Mouse (Mus musculus) liver, embryonic 14.5 days (tissue): ENCODE measurements around the gene Tex44. TPM values are rescaled to one million over a fixed set of nuclear protein-coding genes. Genes with fewer than 3 reads are reported as not detected.

Source experiments
- ATAC-seq: fragments of 200-750 bp; cut with Nextera tagmentation; 2 replicates; pipeline ENCODE4 v1.8.0; 2017; ENCODE audit warnings: moderate number of reproducible peaks, mild to moderate bottlenecking, moderate library complexity; ENCODE audit not compliant: insufficient read depth
- DNase-seq, 3 experiments: peaks; one replicate each; pipeline ENCODE4 v3.0.0-alpha.2; 2012 to 2013; ENCODE audit warnings: low read depth in 3 of 3, low spot score in 3 of 3
- H3K27ac ChIP-seq: fragments of 300-500 bp; sonication (generic); 2 replicates; pipeline ENCODE4 v1.5.1; 2014; ENCODE audit warnings: moderate library complexity, mild to moderate bottlenecking, control low read depth, inconsistent platforms
- H3K27me3 ChIP-seq: fragments of 300-500 bp; sonication (generic); 2 replicates; pipeline ENCODE4 v1.6.1; 2014; ENCODE audit warnings: mild to moderate bottlenecking, low read length, moderate library complexity; ENCODE audit not compliant: control insufficient read depth, insufficient read depth
- H3K36me3 ChIP-seq: fragments of 300-500 bp; sonication (generic); replicated peaks from 2 replicates; pipeline ENCODE4 v1.6.1; 2014; ENCODE audit warnings: low read depth; ENCODE audit not compliant: control insufficient read depth, insufficient read depth
- H3K4me1 ChIP-seq, 2 experiments: fragments of 200-500 bp in 1 of 2; fragments of 300-500 bp in 1 of 2; sonication (generic) in 1 of 2; replicated peaks; 2 replicates each; pipeline ENCODE4 v1.6.1; 2012 to 2014; ENCODE audit warnings: antibody characterized with exemption in 1 of 2, inconsistent platforms in 1 of 2, low read length in 1 of 2; ENCODE audit not compliant: control insufficient read depth in 2 of 2, insufficient read depth in 2 of 2
- H3K4me2 ChIP-seq: fragments of 300-500 bp; sonication (generic); 2 replicates; pipeline ENCODE4 v1.6.1; 2014; ENCODE audit warnings: low read depth, mild to moderate bottlenecking, control low read depth, moderate library complexity
- H3K4me3 ChIP-seq, 2 experiments: fragments of 200-500 bp in 1 of 2; fragments of 300-500 bp in 1 of 2; sonication (generic) in 1 of 2; 2 replicates each; pipeline ENCODE4 v1.5.1; 2012 to 2014; ENCODE audit warnings: low read depth in 2 of 2, low read length in 2 of 2, mild to moderate bottlenecking in 2 of 2, control low read depth in 1 of 2, inconsistent platforms in 1 of 2, moderate library complexity in 1 of 2; ENCODE audit not compliant: insufficient read depth in 1 of 2
- H3K9ac ChIP-seq: fragments of 300-500 bp; sonication (generic); replicated peaks from 2 replicates; pipeline ENCODE4 v1.6.1; 2014; ENCODE audit warnings: mild to moderate bottlenecking, control low read depth, moderate library complexity
- H3K9me3 ChIP-seq: fragments of 300-500 bp; sonication (generic); 2 replicates; pipeline ENCODE4 v1.6.1; 2016; ENCODE audit warnings: low read length, mixed read lengths; ENCODE audit not compliant: control insufficient read depth
- CTCF ChIP-seq: IDR thresholded peaks from 2 replicates; pipeline ENCODE4 v1.5.1; 2016; ENCODE audit warnings: antibody characterized with exemption, low read depth, control low read depth
- EP300 ChIP-seq: IDR thresholded peaks from 2 replicates; pipeline ENCODE4 v1.6.1; 2016; ENCODE audit warnings: antibody characterized with exemption, low read depth
- WGBS: fragments of 180-500 bp; shearing (Covaris S2); extraction: QIAGEN DNeasy Blood & Tissue Kit; methylation state at CpG from one replicate; pipeline ENCODE4 v1.1.7; 2014; ENCODE audit not compliant: insufficient replicate concordance; 5-methylcytosine and 5-hydroxymethylcytosine counted together
- polyA plus RNA-seq, 2 experiments: library from polyadenylated mRNA; depleted of rRNA in 1 of 2; stranded (reverse) in 1 of 2; unstranded in 1 of 2; fragments of >200 nt; fragmentation: Nextera tagmentation in 1 of 2; extraction: Ambion mirVana in 1 of 2; gene quantifications; 2 replicates each; pipeline versions ENCODE4 v1.2.1 to v1.2.3; 2012 to 2014

Gene Tex44
- polyA plus RNA-seq, 2 experiments = not detected

DNA sequence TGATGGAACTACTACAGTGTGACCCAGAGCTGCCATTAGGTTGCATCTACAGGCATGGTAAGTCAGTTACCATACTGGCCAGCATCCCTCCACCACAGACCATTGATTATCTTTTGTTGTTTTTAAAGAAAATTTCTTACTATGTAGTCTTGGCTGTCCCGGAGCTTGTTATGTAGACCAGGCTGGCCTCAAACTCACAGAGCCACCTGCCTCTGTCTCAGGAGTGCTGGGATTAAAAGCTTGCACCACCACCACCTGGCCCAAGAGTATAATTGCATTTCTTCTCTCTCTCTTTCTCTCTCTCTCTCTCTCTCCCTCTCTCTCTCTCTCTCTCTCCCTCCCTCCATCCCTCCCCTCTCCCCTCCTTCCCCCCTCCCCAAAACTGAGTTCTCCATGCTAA, 1.8 kb upstream of the Tex44 start:
- no peaks in the 10 kb centered on the region for H3K9me3 ChIP-seq
- TF ChIP-seq EP300 = no peak
- no peak for TF ChIP-seq CTCF
- WGBS = 50% methylated on average over 1 of the region's 1 CpGs
- ATAC-seq = no peak
- no peaks in the 10 kb centered on the region for H3K4me1 ChIP-seq
- H3K4me3 ChIP-seq = no peak overlapping the region
- H3K27ac ChIP-seq = no peak overlapping the region
- H3K4me2 ChIP-seq = no peak overlapping the region
- H3K36me3 ChIP-seq = no peaks in the 10 kb centered on the region
- no peak overlapping the region for H3K9ac ChIP-seq
- DNase-seq = no peak
- H3K27me3 ChIP-seq = no peaks in the 10 kb centered on the region

DNA sequence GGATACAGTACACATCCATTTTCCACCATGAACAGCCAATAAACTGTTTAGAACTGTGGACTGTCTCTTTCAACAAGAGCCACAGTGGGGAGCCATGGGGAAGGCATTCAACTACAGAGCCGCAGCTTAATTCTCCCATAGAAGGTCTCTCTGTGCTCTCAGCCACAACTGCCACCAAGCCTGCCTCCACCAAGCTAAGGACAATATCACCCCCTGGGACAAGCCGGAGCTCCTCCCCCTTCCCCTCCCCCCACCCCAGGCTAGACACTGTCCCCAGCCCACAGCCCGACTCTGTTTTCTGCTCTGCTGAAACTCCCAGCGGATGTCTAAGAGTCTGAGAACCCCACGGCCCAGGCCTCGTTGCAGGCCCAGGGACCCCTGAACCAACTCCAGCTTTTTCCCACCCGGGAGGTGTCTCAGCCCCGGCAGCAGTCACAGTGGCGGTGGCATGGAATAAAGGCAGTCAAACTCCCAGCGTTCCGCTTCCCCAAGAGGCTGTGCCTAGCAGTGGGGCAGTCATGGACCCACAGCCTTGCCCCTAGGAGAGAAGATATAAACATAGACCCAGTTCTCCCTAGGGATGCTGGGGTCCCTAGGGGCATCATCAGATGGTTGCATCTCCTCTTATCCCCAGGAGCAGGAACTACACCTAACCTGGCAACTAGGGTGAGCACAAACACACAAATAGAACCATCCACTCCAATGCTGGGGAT, 1.1 kb upstream of the Tex44 start:
- Histone ChIP-seq H3K27me3 (no peaks in the 10 kb centered on the region), H3K4me3 (no peak overlapping the region), H3K4me2 (no peak overlapping the region), H3K4me1 (no peaks in the 10 kb centered on the region), H3K9me3 (no peaks in the 10 kb centered on the region), H3K36me3 (no peaks in the 10 kb centered on the region), H3K9ac (no peak overlapping the region), H3K27ac (no peak overlapping the region)
- 50% methylated on average over 11 of the region's 11 CpGs for WGBS
- no peak for ATAC-seq
- no peak for DNase-seq
- no peak for TF ChIP-seq EP300
- no peak for TF ChIP-seq CTCF

DNA sequence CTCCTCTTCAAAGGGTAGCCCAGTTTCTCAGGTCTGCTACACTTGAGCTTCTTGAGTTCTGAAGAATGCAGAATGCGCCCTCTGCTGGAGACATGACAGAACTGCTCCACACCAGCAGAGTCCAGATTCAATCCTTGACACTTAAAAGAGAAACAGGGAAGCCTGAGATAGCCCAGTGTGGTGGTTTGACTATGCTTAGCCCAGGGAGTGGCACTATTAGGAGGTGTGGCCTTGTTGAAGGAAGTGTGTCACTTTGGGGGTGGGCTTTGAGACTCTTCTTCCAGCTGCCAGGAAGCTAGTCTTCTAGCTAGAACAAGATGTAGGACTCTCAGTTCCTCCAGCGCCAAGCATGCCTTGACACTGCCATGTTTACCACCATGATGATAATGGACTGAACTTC, 3.9 kb downstream of the Tex44 start:
- Histone ChIP-seq H3K27ac (no peak overlapping the region), H3K4me1 (peaks cover 15 to 17% of the 10 kb centered on the region in 2 experiments), H3K27me3 (no peaks in the 10 kb centered on the region), H3K4me3 (no peak overlapping the region), H3K9ac (no peak overlapping the region), H3K36me3 (no peaks in the 10 kb centered on the region), H3K4me2 (no peak overlapping the region), H3K9me3 (no peaks in the 10 kb centered on the region)
- ATAC-seq (no peak), DNase-seq (peak in 2 of 3 experiments; percentile 61 to 71)
- WGBS = 41% methylated on average over 2 of the region's 2 CpGs
- TF ChIP-seq EP300 = no peak
- peak; percentile 92 for TF ChIP-seq CTCF

DNA sequence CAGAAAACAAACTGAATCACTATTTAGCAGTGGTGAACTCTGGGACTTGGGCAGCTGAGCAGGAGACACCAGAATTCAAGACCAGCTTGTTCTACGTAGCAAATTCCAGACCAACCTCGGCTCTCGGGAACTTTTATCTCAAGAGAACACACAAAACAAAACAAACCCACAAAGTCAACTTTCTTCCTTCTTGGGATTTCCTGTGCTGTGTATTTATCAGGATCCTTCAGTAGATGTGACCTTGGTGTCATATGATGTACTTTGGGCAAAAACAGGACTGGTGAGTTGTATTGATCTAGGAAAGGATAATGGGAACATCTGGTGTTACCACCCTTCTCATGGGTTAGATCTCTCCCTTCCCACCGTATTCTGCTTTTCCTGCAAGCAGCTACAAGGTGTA, 6.6 kb downstream of the Tex44 start:
- H3K27ac ChIP-seq = peak overlapping the region; percentile 20; the same call in 1 of the 2 replicates
- TF ChIP-seq CTCF (no peak), EP300 (no peak)
- H3K36me3 ChIP-seq = no peaks in the 10 kb centered on the region
- ATAC-seq = no peak
- no peaks in the 10 kb centered on the region for H3K27me3 ChIP-seq
- peak in 1 of 3 experiments; percentile 33 for DNase-seq
- H3K9me3 ChIP-seq = no peaks in the 10 kb centered on the region
- H3K4me1 ChIP-seq = peaks cover 28 to 34% of the 10 kb centered on the region in 2 experiments
- H3K9ac ChIP-seq = no peak overlapping the region
- no peak overlapping the region for H3K4me2 ChIP-seq
- H3K4me3 ChIP-seq = no peak overlapping the region
- 15% methylated on average over 4 of the region's 4 CpGs for WGBS

DNA sequence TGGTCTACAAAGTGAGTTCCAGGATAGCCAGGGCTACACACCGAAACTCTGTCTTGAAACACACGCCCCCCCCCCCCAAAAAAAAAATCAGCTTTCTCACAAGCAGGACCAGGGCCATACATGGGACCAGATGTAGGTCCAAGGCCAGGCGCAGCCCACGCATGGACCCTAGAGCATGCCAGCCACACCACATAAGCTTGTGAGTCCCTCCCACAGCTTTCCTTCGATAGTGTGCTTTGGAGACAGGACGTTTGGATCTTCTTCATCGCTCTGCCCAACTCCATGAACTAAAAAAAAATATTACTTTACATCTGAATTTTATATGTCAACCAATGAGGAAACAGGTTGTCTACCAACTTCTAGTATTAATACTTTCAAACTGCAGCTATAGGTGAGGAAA, 7.2 kb downstream of the Tex44 start:
- Histone ChIP-seq H3K36me3 (no peaks in the 10 kb centered on the region), H3K4me2 (peak overlapping the region; percentile 89), H3K9ac (no peak overlapping the region), H3K4me1 (peaks cover 30 to 38% of the 10 kb centered on the region in 2 experiments), H3K4me3 (no peak overlapping the region), H3K27me3 (no peaks in the 10 kb centered on the region), H3K27ac (peak overlapping the region; percentile 81), H3K9me3 (no peaks in the 10 kb centered on the region)
- ATAC-seq (no peak), DNase-seq (no peak)
- WGBS = 73% methylated on average over 7 of the region's 7 CpGs
- TF ChIP-seq CTCF = no peak
- TF ChIP-seq EP300 = no peak
